Mouse (Mus musculus): ENCODE data around the gene Trim47. TPM values are rescaled to one million over a fixed set of nuclear protein-coding genes. Genes with fewer than 3 reads are reported as not detected.

The Trim47 gene
- polyA plus RNA-seq, 1 experiment = 27.6 TPM

DNA sequence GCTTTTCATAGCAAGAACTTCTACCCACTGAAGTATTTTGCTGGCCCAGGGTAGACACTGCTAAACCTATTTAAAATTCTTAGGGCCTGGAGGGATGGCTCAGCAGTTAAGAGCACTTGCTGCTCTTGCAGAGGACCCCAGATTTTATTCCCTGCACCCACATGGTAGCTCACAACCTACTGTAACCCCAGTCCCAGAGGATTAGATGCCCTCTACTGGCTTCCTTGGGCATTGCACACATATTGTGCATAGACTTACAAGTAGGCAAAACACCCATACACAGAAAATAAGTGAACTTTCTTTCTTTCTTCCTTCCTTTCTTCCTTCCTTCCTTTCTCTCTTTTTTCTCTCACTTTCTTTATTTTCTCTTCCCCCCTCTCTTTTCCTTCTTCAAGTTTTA, 9.2 kb downstream of the Trim47 start:
- TF ChIP-seq POLR2A (IDR thresholded peaks at IDR 0.05; ENCODE audit: control insufficient read depth, extremely low read depth, insufficient read depth, low read length, poor library complexity) (no peak), CTCF (IDR thresholded peaks at IDR 0.05; ENCODE audit: borderline replicate concordance, control insufficient read depth, extremely low read depth, insufficient read depth, low read length, poor library complexity) (no peak)
- H3K4me1 ChIP-seq (replicated peaks; ENCODE audit: control insufficient read depth, insufficient read depth, low read length) = no peaks in the 10 kb centered on the region
- H3K27ac ChIP-seq (ENCODE audit: control insufficient read depth, insufficient read depth, low read length) = no peak overlapping the region
- DNase-seq = no peak
- H3K4me3 ChIP-seq (ENCODE audit: control insufficient read depth, insufficient read depth, low read length) = no peak overlapping the region
- no peaks in the 10 kb centered on the region for H3K36me3 ChIP-seq (ENCODE audit: control insufficient read depth, insufficient read depth, low read length)
- H3K27me3 ChIP-seq (ENCODE audit: control insufficient read depth, insufficient read depth, low read length) = no peaks in the 10 kb centered on the region

GRCm38 (mm10) chr11:116117241-116117640, 9.8 kb downstream of the Trim47 start:
- TF ChIP-seq CTCF (IDR thresholded peaks at IDR 0.05; ENCODE audit: borderline replicate concordance, control insufficient read depth, extremely low read depth, insufficient read depth, low read length, poor library complexity) = no peak
- TF ChIP-seq POLR2A (IDR thresholded peaks at IDR 0.05; ENCODE audit: control insufficient read depth, extremely low read depth, insufficient read depth, low read length, poor library complexity) = no peak
- Histone ChIP-seq H3K4me3 (ENCODE audit: control insufficient read depth, insufficient read depth, low read length) (no peak overlapping the region), H3K27me3 (ENCODE audit: control insufficient read depth, insufficient read depth, low read length) (no peaks in the 10 kb centered on the region), H3K27ac (ENCODE audit: control insufficient read depth, insufficient read depth, low read length) (no peak overlapping the region), H3K36me3 (ENCODE audit: control insufficient read depth, insufficient read depth, low read length) (no peaks in the 10 kb centered on the region), H3K4me1 (replicated peaks; ENCODE audit: control insufficient read depth, insufficient read depth, low read length) (no peaks in the 10 kb centered on the region)
- DNase-seq = no peak
- WGBS = 91% methylated on average over 12 of the region's 12 CpGs

DNA sequence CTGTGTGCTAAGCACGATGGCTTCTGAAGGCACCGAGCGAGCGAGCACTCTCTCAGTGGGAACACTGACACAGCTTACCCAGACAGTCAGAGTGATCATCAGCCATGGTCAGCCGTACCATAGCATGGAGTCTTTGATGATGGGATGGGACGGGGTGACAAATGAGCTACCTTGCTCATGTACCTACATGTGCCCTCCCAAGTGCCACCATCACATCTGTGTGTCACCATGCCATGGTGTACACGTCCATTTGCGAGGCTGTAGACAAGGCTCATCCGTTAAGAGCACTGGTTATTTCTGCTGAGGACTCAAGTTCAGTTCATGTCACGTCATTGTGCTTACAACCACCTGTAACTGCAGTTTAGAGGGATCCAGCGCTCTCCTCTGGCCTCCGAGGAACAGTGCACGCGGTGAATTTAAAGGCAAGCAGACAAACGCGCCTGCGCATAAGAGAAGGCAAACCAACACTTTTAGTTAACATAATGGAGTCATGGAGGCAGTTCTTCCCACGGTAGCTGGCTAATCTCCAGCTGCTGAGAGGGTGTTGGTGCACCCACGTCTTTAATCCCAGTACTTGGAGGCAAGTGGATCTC, 15.3 kb downstream of the Trim47 start:
- Histone ChIP-seq H3K27me3 (ENCODE audit: control insufficient read depth, insufficient read depth, low read length) (peaks cover 11% of the 10 kb centered on the region; the same call in 1 of the 2 replicates), H3K27ac (ENCODE audit: control insufficient read depth, insufficient read depth, low read length) (no peak overlapping the region), H3K36me3 (ENCODE audit: control insufficient read depth, insufficient read depth, low read length) (no peaks in the 10 kb centered on the region), H3K4me1 (replicated peaks; ENCODE audit: control insufficient read depth, insufficient read depth, low read length) (peaks cover 8% of the 10 kb centered on the region; the same call in 1 of the 2 replicates), H3K4me3 (ENCODE audit: control insufficient read depth, insufficient read depth, low read length) (no peak overlapping the region)
- TF ChIP-seq CTCF (IDR thresholded peaks at IDR 0.05; ENCODE audit: borderline replicate concordance, control insufficient read depth, extremely low read depth, insufficient read depth, low read length, poor library complexity) = no peak
- no peak for TF ChIP-seq POLR2A (IDR thresholded peaks at IDR 0.05; ENCODE audit: control insufficient read depth, extremely low read depth, insufficient read depth, low read length, poor library complexity)
- WGBS = 96% methylated on average over 19 of the region's 19 CpGs
- no peak for DNase-seq

GRCm38 (mm10) chr11:116111067-116111466, 15.9 kb downstream of the Trim47 start:
- TF ChIP-seq POLR2A (IDR thresholded peaks at IDR 0.05; ENCODE audit: control insufficient read depth, extremely low read depth, insufficient read depth, low read length, poor library complexity) (no peak), CTCF (IDR thresholded peaks at IDR 0.05; ENCODE audit: borderline replicate concordance, control insufficient read depth, extremely low read depth, insufficient read depth, low read length, poor library complexity) (no peak)
- Histone ChIP-seq H3K27ac (ENCODE audit: control insufficient read depth, insufficient read depth, low read length) (no peak overlapping the region), H3K4me1 (replicated peaks; ENCODE audit: control insufficient read depth, insufficient read depth, low read length) (peaks cover 8% of the 10 kb centered on the region; the same call in 1 of the 2 replicates), H3K27me3 (ENCODE audit: control insufficient read depth, insufficient read depth, low read length) (peaks cover 11% of the 10 kb centered on the region; the same call in 1 of the 2 replicates), H3K36me3 (ENCODE audit: control insufficient read depth, insufficient read depth, low read length) (no peaks in the 10 kb centered on the region), H3K4me3 (ENCODE audit: control insufficient read depth, insufficient read depth, low read length) (no peak overlapping the region)
- WGBS = 94% methylated on average over 4 of the region's 4 CpGs
- no peak for DNase-seq

GRCm38 (mm10) chr11:116110540-116110939, 16.5 kb downstream of the Trim47 start:
- H3K27ac ChIP-seq (ENCODE audit: control insufficient read depth, insufficient read depth, low read length) = no peak overlapping the region
- H3K27me3 ChIP-seq (ENCODE audit: control insufficient read depth, insufficient read depth, low read length) = peaks cover 11% of the 10 kb centered on the region; the same call in 1 of the 2 replicates
- no peaks in the 10 kb centered on the region for H3K36me3 ChIP-seq (ENCODE audit: control insufficient read depth, insufficient read depth, low read length)
- TF ChIP-seq POLR2A (IDR thresholded peaks at IDR 0.05; ENCODE audit: control insufficient read depth, extremely low read depth, insufficient read depth, low read length, poor library complexity) = no peak
- no peak for TF ChIP-seq CTCF (IDR thresholded peaks at IDR 0.05; ENCODE audit: borderline replicate concordance, control insufficient read depth, extremely low read depth, insufficient read depth, low read length, poor library complexity)
- H3K4me3 ChIP-seq (ENCODE audit: control insufficient read depth, insufficient read depth, low read length) = peak overlapping the region; percentile 33
- DNase-seq = no peak
- 26% methylated on average over 10 of the region's 10 CpGs for WGBS
- peaks cover 8% of the 10 kb centered on the region; the same call in 1 of the 2 replicates for H3K4me1 ChIP-seq (replicated peaks; ENCODE audit: control insufficient read depth, insufficient read depth, low read length)

GRCm38 (mm10) chr11:116110131-116110530, 16.9 kb downstream of the Trim47 start:
- 5% methylated on average over 35 of the region's 35 CpGs for WGBS
- Histone ChIP-seq H3K27ac (ENCODE audit: control insufficient read depth, insufficient read depth, low read length) (no peak overlapping the region), H3K36me3 (ENCODE audit: control insufficient read depth, insufficient read depth, low read length) (no peaks in the 10 kb centered on the region), H3K4me1 (replicated peaks; ENCODE audit: control insufficient read depth, insufficient read depth, low read length) (peaks cover 8% of the 10 kb centered on the region; the same call in 1 of the 2 replicates), H3K27me3 (ENCODE audit: control insufficient read depth, insufficient read depth, low read length) (peaks cover 11% of the 10 kb centered on the region; the same call in 1 of the 2 replicates), H3K4me3 (ENCODE audit: control insufficient read depth, insufficient read depth, low read length) (peak overlapping the region; percentile 33)
- TF ChIP-seq CTCF (IDR thresholded peaks at IDR 0.05; ENCODE audit: borderline replicate concordance, control insufficient read depth, extremely low read depth, insufficient read depth, low read length, poor library complexity) (no peak), POLR2A (IDR thresholded peaks at IDR 0.05; ENCODE audit: control insufficient read depth, extremely low read depth, insufficient read depth, low read length, poor library complexity) (no peak)
- DNase-seq = no peak

Data from thymus, adult 2 months (tissue).